Mouse (Mus musculus): ENCODE data around the gene Lgals3.

The Lgals3 gene

DNA sequence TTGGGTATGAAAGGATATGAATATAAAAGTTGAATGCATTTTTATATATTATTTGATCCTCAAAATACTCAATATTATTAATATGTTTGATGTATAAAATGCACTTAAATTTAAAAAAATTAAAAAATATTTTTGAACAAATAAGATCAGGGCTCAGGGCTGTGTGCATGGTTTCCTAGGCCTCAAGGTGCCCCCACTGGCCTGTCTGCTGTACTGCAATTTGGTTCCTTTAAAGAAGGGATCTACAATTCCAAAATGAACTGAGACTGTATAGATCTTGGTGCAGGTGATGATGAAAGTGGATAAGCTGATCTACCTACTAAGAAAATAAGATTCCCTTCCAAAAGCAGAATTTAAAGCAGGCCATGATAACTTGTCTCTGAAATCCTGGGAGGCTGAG, 65.4 kb downstream of the Lgals3 start:
- no peak for DNase-seq (ENCODE audit: low spot score)
